Mouse (Mus musculus): ENCODE measurements around the gene Phf10.

GRCm38 (mm10) chr17:14930697-14931096 lies 30.4 kb downstream of the Phf10 start:
- TF ChIP-seq TAL1 (IDR thresholded peaks at IDR 0.05; ENCODE audit: low read length) (no peak), GATA1 (IDR thresholded peaks at IDR 0.05; ENCODE audit: low read length) (no peak)
